Mouse (Mus musculus): Measurements from ENCODE around the gene Kl. TPM values are rescaled to one million over a fixed set of nuclear protein-coding genes. Genes with fewer than 3 reads are reported as not detected.

Kl gene
- polyA plus RNA-seq, 1 experiment from 2014 or later = 0.07 TPM

GRCm38 (mm10) chr5:150951325-150951724 is 1.1 kb upstream of the Kl start:
- H3K9me3 ChIP-seq (ENCODE audit: control insufficient read depth, low read length) = no peaks in the 10 kb centered on the region
- no peak overlapping the region for H3K4me3 ChIP-seq (ENCODE audit: low read depth, low read length)
- 92% methylated on average over 7 of the region's 7 CpGs for WGBS
- H3K36me3 ChIP-seq (ENCODE audit: control insufficient read depth, insufficient read depth, low read length) = no peaks in the 10 kb centered on the region
- no peak overlapping the region for H3K4me2 ChIP-seq (ENCODE audit: low read depth, severe bottlenecking)
- DNase-seq (ENCODE audit: low spot score) = no peak
- no peak overlapping the region for H3K9ac ChIP-seq (ENCODE audit: low read length)
- H3K4me1 ChIP-seq (ENCODE audit: control insufficient read depth, insufficient read depth, low read length) = peaks cover 6% of the 10 kb centered on the region
- ATAC-seq (ENCODE audit: insufficient number of reproducible peaks, low FRiP score, low TSS enrichment, low read depth) = no peak
- H3K27ac ChIP-seq (replicated peaks; ENCODE audit: low read depth, low read length) = no peak overlapping the region
- peaks cover 34% of the 10 kb centered on the region for H3K27me3 ChIP-seq (ENCODE audit: control insufficient read depth, insufficient read depth, low read length)

DNA sequence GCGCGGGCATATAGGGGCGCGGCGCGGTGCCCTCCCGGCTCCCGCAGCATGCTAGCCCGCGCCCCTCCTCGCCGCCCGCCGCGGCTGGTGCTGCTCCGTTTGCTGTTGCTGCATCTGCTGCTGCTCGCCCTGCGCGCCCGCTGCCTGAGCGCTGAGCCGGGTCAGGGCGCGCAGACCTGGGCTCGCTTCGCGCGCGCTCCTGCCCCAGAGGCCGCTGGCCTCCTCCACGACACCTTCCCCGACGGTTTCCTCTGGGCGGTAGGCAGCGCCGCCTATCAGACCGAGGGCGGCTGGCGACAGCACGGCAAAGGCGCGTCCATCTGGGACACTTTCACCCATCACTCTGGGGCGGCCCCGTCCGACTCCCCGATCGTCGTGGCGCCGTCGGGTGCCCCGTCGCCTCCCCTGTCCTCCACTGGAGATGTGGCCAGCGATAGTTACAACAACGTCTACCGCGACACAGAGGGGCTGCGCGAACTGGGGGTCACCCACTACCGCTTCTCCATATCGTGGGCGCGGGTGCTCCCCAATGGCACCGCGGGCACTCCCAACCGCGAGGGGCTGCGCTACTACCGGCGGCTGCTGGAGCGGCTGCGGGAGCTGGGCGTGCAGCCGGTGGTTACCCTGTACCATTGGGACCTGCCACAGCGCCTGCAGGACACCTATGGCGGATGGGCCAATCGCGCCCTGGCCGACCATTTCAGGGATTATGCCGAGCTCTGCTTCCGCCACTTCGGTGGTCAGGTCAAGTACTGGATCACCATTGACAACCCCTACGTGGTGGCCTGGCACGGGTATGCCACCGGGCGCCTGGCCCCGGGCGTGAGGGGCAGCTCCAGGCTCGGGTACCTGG is 488 bp downstream of the Kl start:
- Histone ChIP-seq H3K36me3 (ENCODE audit: control insufficient read depth, insufficient read depth, low read length) (no peaks in the 10 kb centered on the region), H3K27ac (replicated peaks; ENCODE audit: low read depth, low read length) (no peak overlapping the region), H3K4me3 (ENCODE audit: low read depth, low read length) (peak overlapping the region; percentile 40), H3K4me2 (ENCODE audit: low read depth, severe bottlenecking) (peak overlapping the region; percentile 74), H3K9ac (ENCODE audit: low read length) (peak overlapping the region; percentile 37; the same call in 1 of the 2 replicates), H3K4me1 (ENCODE audit: control insufficient read depth, insufficient read depth, low read length) (peaks cover 6% of the 10 kb centered on the region), H3K27me3 (ENCODE audit: control insufficient read depth, insufficient read depth, low read length) (peaks cover 34% of the 10 kb centered on the region), H3K9me3 (ENCODE audit: control insufficient read depth, low read length) (no peaks in the 10 kb centered on the region)
- WGBS = 2% methylated on average over 85 of the region's 89 CpGs
- ATAC-seq (ENCODE audit: insufficient number of reproducible peaks, low FRiP score, low TSS enrichment, low read depth) (peak; percentile 48), DNase-seq (ENCODE audit: low spot score) (peak; percentile 60)

- DNase-seq (ENCODE audit: low spot score) (no peak), ATAC-seq (ENCODE audit: insufficient number of reproducible peaks, low FRiP score, low TSS enrichment, low read depth) (no peak)
- Histone ChIP-seq H3K36me3 (ENCODE audit: control insufficient read depth, insufficient read depth, low read length) (no peaks in the 10 kb centered on the region), H3K4me3 (ENCODE audit: low read depth, low read length) (no peak overlapping the region), H3K4me2 (ENCODE audit: low read depth, severe bottlenecking) (no peak overlapping the region), H3K27ac (replicated peaks; ENCODE audit: low read depth, low read length) (no peak overlapping the region), H3K9ac (ENCODE audit: low read length) (no peak overlapping the region), H3K9me3 (ENCODE audit: control insufficient read depth, low read length) (no peaks in the 10 kb centered on the region), H3K27me3 (ENCODE audit: control insufficient read depth, insufficient read depth, low read length) (peaks cover 34% of the 10 kb centered on the region), H3K4me1 (ENCODE audit: control insufficient read depth, insufficient read depth, low read length) (peaks cover 6% of the 10 kb centered on the region)
- WGBS = 90% methylated on average over 9 of the region's 9 CpGs
Observed at GRCm38 (mm10) chr5:150954791-150955190, 2.4 kb downstream of the Kl start.

DNA sequence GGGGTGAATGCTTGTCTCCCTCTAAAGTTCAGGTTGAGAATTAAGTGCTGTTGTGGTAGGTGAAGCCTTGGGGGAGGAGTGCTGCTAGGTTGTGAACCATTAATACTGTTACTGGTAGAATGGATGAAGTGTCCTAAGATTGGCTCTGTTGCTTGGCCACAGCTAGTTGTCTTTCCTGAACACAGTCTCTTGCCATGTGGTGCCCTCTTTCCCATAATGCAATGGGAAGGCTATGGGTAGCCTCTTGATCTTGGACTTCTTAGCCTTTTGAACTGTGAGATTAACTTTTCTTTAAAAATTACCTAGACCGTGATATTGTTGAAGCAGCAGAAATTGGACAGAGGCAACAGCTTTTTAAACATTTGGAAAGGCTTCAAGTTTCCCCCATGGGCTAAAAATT is 7.5 kb downstream of the Kl start:
- no peak overlapping the region for H3K4me3 ChIP-seq (ENCODE audit: low read depth, low read length)
- no peaks in the 10 kb centered on the region for H3K4me1 ChIP-seq (ENCODE audit: control insufficient read depth, insufficient read depth, low read length)
- 94% methylated on average over 1 of the region's 1 CpGs for WGBS
- no peak overlapping the region for H3K4me2 ChIP-seq (ENCODE audit: low read depth, severe bottlenecking)
- no peak for DNase-seq (ENCODE audit: low spot score)
- no peaks in the 10 kb centered on the region for H3K27me3 ChIP-seq (ENCODE audit: control insufficient read depth, insufficient read depth, low read length)
- no peak for ATAC-seq (ENCODE audit: insufficient number of reproducible peaks, low FRiP score, low TSS enrichment, low read depth)
- H3K9ac ChIP-seq (ENCODE audit: low read length) = no peak overlapping the region
- H3K9me3 ChIP-seq (ENCODE audit: control insufficient read depth, low read length) = no peaks in the 10 kb centered on the region
- no peak overlapping the region for H3K27ac ChIP-seq (replicated peaks; ENCODE audit: low read depth, low read length)
- H3K36me3 ChIP-seq (ENCODE audit: control insufficient read depth, insufficient read depth, low read length) = no peaks in the 10 kb centered on the region

DNA sequence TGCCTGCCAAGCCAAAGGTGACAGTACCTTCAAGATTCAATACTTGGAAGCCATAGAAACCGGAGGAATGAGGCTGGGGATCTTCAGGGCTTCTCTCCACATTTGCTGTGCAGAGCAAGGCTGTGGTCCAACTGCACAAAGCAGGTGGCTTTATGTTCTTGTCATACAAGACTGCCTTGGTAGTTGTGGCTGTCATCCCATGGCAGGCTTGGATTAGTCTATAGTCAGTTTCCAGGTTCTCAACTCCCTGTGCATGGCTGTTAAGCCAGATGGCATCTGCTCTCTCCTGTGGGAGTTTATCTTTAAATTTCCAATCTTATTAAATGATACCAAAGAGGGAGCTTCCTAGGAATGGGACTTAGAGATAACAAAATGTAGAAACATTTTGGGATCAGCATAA is 9.2 kb downstream of the Kl start:
- Histone ChIP-seq H3K4me1 (ENCODE audit: control insufficient read depth, insufficient read depth, low read length) (no peaks in the 10 kb centered on the region), H3K27me3 (ENCODE audit: control insufficient read depth, insufficient read depth, low read length) (no peaks in the 10 kb centered on the region), H3K4me3 (ENCODE audit: low read depth, low read length) (no peak overlapping the region), H3K4me2 (ENCODE audit: low read depth, severe bottlenecking) (no peak overlapping the region), H3K9ac (ENCODE audit: low read length) (no peak overlapping the region), H3K36me3 (ENCODE audit: control insufficient read depth, insufficient read depth, low read length) (no peaks in the 10 kb centered on the region), H3K27ac (replicated peaks; ENCODE audit: low read depth, low read length) (no peak overlapping the region), H3K9me3 (ENCODE audit: control insufficient read depth, low read length) (no peaks in the 10 kb centered on the region)
- no peak for DNase-seq (ENCODE audit: low spot score)
- WGBS = 83% methylated on average over 1 of the region's 1 CpGs
- ATAC-seq (ENCODE audit: insufficient number of reproducible peaks, low FRiP score, low TSS enrichment, low read depth) = no peak

DNA sequence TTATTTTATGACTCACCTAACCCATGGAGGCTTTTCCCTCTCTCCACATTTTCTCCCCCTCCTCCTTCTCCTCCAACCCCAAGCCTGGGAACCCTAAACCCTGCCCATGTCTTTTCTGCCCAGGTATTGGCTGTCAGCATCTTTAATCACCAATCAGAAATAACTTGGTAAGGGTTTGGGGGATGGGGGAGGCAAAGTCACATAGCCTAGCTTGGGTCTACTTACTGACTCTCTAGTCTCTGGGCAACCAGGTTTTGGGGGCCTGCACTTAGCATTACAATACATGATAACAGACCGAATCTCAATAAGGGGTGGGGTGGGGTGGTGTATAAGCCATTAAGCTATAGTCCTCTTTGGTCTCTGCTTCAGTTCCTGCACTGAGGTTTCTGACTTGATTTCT is 10.3 kb downstream of the Kl start:
- Histone ChIP-seq H3K4me3 (ENCODE audit: low read depth, low read length) (no peak overlapping the region), H3K9ac (ENCODE audit: low read length) (no peak overlapping the region), H3K9me3 (ENCODE audit: control insufficient read depth, low read length) (no peaks in the 10 kb centered on the region), H3K36me3 (ENCODE audit: control insufficient read depth, insufficient read depth, low read length) (no peaks in the 10 kb centered on the region), H3K27ac (replicated peaks; ENCODE audit: low read depth, low read length) (no peak overlapping the region), H3K4me1 (ENCODE audit: control insufficient read depth, insufficient read depth, low read length) (no peaks in the 10 kb centered on the region), H3K27me3 (ENCODE audit: control insufficient read depth, insufficient read depth, low read length) (no peaks in the 10 kb centered on the region), H3K4me2 (ENCODE audit: low read depth, severe bottlenecking) (no peak overlapping the region)
- ATAC-seq (ENCODE audit: insufficient number of reproducible peaks, low FRiP score, low TSS enrichment, low read depth) (no peak), DNase-seq (ENCODE audit: low spot score) (no peak)
- WGBS = 79% methylated on average over 1 of the region's 1 CpGs

GRCm38 (mm10) chr5:150967925-150968324 is 15.5 kb downstream of the Kl start:
- 95% methylated on average over 2 of the region's 2 CpGs for WGBS
- no peak for ATAC-seq (ENCODE audit: insufficient number of reproducible peaks, low FRiP score, low TSS enrichment, low read depth)

GRCm38 (mm10) chr5:150970551-150970950 is 18.1 kb downstream of the Kl start:
- Histone ChIP-seq H3K4me3 (ENCODE audit: low read depth, low read length) (no peak overlapping the region), H3K27ac (replicated peaks; ENCODE audit: low read depth, low read length) (no peak overlapping the region), H3K9ac (ENCODE audit: low read length) (no peak overlapping the region), H3K4me1 (ENCODE audit: control insufficient read depth, insufficient read depth, low read length) (no peaks in the 10 kb centered on the region), H3K9me3 (ENCODE audit: control insufficient read depth, low read length) (peaks cover 2% of the 10 kb centered on the region; the same call in 1 of the 2 replicates), H3K36me3 (ENCODE audit: control insufficient read depth, insufficient read depth, low read length) (no peaks in the 10 kb centered on the region), H3K4me2 (ENCODE audit: low read depth, severe bottlenecking) (no peak overlapping the region), H3K27me3 (ENCODE audit: control insufficient read depth, insufficient read depth, low read length) (no peaks in the 10 kb centered on the region)
- DNase-seq (ENCODE audit: low spot score) (no peak), ATAC-seq (ENCODE audit: insufficient number of reproducible peaks, low FRiP score, low TSS enrichment, low read depth) (no peak)
- 49% methylated on average over 3 of the region's 3 CpGs for WGBS

More at GRCm38 (mm10) chr5:150967925-150968324, 15.5 kb downstream of the Kl start:
- Histone ChIP-seq H3K4me3 (ENCODE audit: low read depth, low read length) (no peak overlapping the region), H3K4me2 (ENCODE audit: low read depth, severe bottlenecking) (no peak overlapping the region), H3K4me1 (ENCODE audit: control insufficient read depth, insufficient read depth, low read length) (no peaks in the 10 kb centered on the region), H3K9ac (ENCODE audit: low read length) (no peak overlapping the region), H3K9me3 (ENCODE audit: control insufficient read depth, low read length) (peaks cover 2% of the 10 kb centered on the region; the same call in 1 of the 2 replicates), H3K27me3 (ENCODE audit: control insufficient read depth, insufficient read depth, low read length) (no peaks in the 10 kb centered on the region), H3K36me3 (ENCODE audit: control insufficient read depth, insufficient read depth, low read length) (no peaks in the 10 kb centered on the region), H3K27ac (replicated peaks; ENCODE audit: low read depth, low read length) (no peak overlapping the region)
- DNase-seq (ENCODE audit: low spot score) = no peak
